Mouse (Mus musculus) spleen, postnatal 0 days (tissue): ENCODE results near the gene Gm10037. TPM values are rescaled to one million over a fixed set of nuclear protein-coding genes. Genes with fewer than 3 reads are reported as not detected.

Source experiments
- polyA plus RNA-seq: library from polyadenylated mRNA; unstranded; fragments of >200 nt; fragmentation: Nextera tagmentation; extraction: Ambion mirVana; gene quantifications from 2 replicates; pipeline ENCODE4 v1.2.1, GENCODE M21; 2015

Gene Gm10037
- 0.66 and 1.2 TPM in 2 replicates for polyA plus RNA-seq

DNA sequence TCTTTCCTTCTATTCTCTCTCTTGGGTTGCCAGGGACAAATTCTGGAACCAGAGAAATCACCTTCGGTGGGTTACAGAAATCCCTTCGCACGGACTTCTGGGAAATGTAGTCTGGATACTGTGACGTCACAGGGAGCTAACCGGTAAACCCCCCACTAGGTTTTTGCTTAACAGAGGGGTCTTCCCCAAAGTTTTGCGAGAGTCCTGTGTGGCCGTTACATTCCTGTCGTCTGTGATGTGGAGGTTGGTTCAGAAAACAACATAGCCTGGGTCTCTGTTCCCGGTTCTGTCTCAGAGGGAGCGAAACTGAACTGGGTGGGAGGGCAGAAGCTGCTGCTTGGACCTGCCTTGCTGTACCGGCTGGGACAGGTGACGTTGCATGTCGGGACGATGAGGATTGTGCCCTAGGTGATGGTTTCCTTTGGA lies at the start of gene Gm10037:
Gene Gm10037, plus strand, starts transcription at position 196 of the 426 bp plus-strand sequence.

DNA sequence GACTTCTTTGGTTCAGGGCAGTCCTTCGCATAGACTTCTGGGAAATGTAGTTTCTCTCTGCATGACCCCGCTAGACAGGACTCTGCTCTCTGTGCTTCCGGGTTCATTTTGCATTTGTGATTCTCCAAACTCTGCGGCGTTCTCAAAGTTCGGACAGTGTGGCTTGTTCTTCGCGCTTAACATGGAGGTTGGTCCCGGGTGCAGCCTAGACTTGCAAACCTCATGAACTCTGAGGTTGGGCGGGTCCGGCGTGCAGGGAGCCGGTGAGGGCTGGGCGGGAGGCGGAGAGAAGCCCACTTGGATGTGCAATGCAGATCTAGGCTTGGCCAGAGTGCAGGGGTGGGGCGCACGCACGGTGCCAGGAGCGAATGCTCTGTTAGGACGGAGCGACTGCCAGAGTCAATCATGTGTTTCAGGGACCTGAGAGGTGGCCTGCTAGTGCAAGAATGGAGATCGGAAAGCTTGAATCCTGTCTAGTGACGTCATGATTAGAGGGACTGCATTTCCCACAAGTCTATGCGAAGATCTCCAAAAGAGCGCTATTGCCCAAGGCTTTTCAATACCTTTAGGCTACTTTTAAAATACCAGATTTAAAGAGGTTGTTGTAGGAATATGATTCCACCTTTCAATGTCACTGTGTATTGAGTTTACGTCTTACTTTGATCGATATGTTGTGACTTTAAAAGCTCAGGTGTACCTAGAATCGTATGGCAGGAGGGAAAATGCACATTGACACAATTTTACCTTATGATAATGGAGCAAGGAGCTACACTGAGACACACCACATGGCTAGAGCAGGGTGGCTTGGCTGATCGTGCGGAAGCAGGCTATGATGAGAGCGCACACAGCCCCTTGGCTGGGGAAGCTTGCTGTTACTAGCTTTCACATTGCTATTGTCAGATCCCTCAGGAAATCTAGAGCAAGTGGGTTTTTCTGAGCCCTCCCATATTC lies 16.9 kb upstream of the Gm10037 start, which contains the start of gene Zfp273:
Gene Zfp273, plus strand, starts transcription at position 31 of the 951 bp plus-strand sequence.

GRCm38 (mm10) chr13:67863026-67863425 lies 32.1 kb downstream of the Gm10037 start, which contains the start of gene BC048507:
Gene BC048507, plus strand, starts transcription at chr13:67863326.

Other genes starting within 250 kb of the Gm10037 start
- 1.8 and 2.7 TPM in 2 replicates for gene Zfp729b, start 221.4 kb upstream of the Gm10037 start, polyA plus RNA-seq
- gene Gm49345, start 193.3 kb upstream of the Gm10037 start, polyA plus RNA-seq: not detected in 2 replicates
- gene Zfp729a, start 193.3 kb upstream of the Gm10037 start, polyA plus RNA-seq: 1.5 and 2.4 TPM in 2 replicates
- gene Zfp738, start 144.0 kb upstream of the Gm10037 start, polyA plus RNA-seq: 4.5 and 6.9 TPM in 2 replicates
- 1.8 and 2.3 TPM in 2 replicates for gene Zfp65, start 101.9 kb upstream of the Gm10037 start, polyA plus RNA-seq
- 1.5 and 2.0 TPM in 2 replicates for gene Zfp85, start 75.9 kb upstream of the Gm10037 start, polyA plus RNA-seq
- 0.46 and 0.89 TPM in 2 replicates for gene Zfp493, start 51.4 kb upstream of the Gm10037 start, polyA plus RNA-seq
- 1.9 and 3.6 TPM in 2 replicates for gene Zfp273, start 17.4 kb upstream of the Gm10037 start, polyA plus RNA-seq
- not detected in 2 replicates for gene BC048507, start 32.2 kb downstream of the Gm10037 start, polyA plus RNA-seq